Mouse (Mus musculus): ENCODE measurements around the gene Gm5127.

GRCm38 (mm10) chrX:106742241-106742640, 159.3 kb downstream of the Gm5127 start:
- TF ChIP-seq POLR2A (IDR thresholded peaks at IDR 0.05; ENCODE audit: low read depth, low read length) (no peak), CTCF (IDR thresholded peaks at IDR 0.05; ENCODE audit: extremely low read depth, insufficient read depth, insufficient read length, insufficient replicate concordance) (no peak)
